Mouse (Mus musculus): ENCODE data around the gene Ncoa5. TPM values are rescaled to one million over a fixed set of nuclear protein-coding genes. Genes with fewer than 3 reads are reported as not detected.

Ncoa5 gene
- total and polyA plus RNA-seq, 2 experiments from 2014 or later, result 65.5 to 74.5 TPM

- H3K4me2 ChIP-seq (ENCODE audit: low read depth, low read length, poor library complexity, severe bottlenecking), result peak overlapping the region; percentile 33
- H3K9ac ChIP-seq (replicated peaks; ENCODE audit: low read length, poor library complexity, severe bottlenecking), result no peak overlapping the region
- TF ChIP-seq CTCF (IDR thresholded peaks at IDR 0.05), result no peak
- H3K9me3 ChIP-seq (ENCODE audit: low read length), result no peaks in the 10 kb centered on the region
- no peak for DNase-seq (ENCODE audit: low spot score)
- 17% methylated on average over 37 of the region's 49 CpGs for WGBS
- no peak for ATAC-seq (ENCODE audit: low FRiP score)
- H3K27me3 ChIP-seq (ENCODE audit: insufficient read depth, low read length), result no peaks in the 10 kb centered on the region
- H3K4me1 ChIP-seq (ENCODE audit: insufficient read depth, low read length), result 0 out of 2 replicates have a peak, but pooled peaks cover 3% of the 10 kb centered on the region
- peaks cover 32% of the 10 kb centered on the region for H3K36me3 ChIP-seq (ENCODE audit: insufficient read depth, low read length)
- H3K27ac ChIP-seq (ENCODE audit: low read depth, low read length), result no peak overlapping the region
- H3K4me3 ChIP-seq (ENCODE audit: low read depth, low read length), result no peak overlapping the region
Measured at GRCm38 (mm10) chr2:164996848-164997720, 37.6 kb downstream of the Ncoa5 start.

- H3K36me3 ChIP-seq (ENCODE audit: insufficient read depth, low read length), result peaks cover 23% of the 10 kb centered on the region
- H3K4me1 ChIP-seq (ENCODE audit: insufficient read depth, low read length), result 0 out of 2 replicates have a peak, but pooled peaks cover 3% of the 10 kb centered on the region
- TF ChIP-seq CTCF (IDR thresholded peaks at IDR 0.05), result no peak
- no peak overlapping the region for H3K4me3 ChIP-seq (ENCODE audit: low read depth, low read length)
- H3K27ac ChIP-seq (ENCODE audit: low read depth, low read length), result no peak overlapping the region
- H3K9ac ChIP-seq (replicated peaks; ENCODE audit: low read length, poor library complexity, severe bottlenecking), result no peak overlapping the region
- H3K9me3 ChIP-seq (ENCODE audit: low read length), result no peaks in the 10 kb centered on the region
- DNase-seq (ENCODE audit: low spot score) (no peak), ATAC-seq (ENCODE audit: low FRiP score) (no peak)
- H3K27me3 ChIP-seq (ENCODE audit: insufficient read depth, low read length), result no peaks in the 10 kb centered on the region
- no peak overlapping the region for H3K4me2 ChIP-seq (ENCODE audit: low read depth, low read length, poor library complexity, severe bottlenecking)
- 72% methylated on average over 11 of the region's 11 CpGs for WGBS
Measured at GRCm38 (mm10) chr2:164995976-164996375, 38.7 kb downstream of the Ncoa5 start.

- DNase-seq (ENCODE audit: low spot score), result no peak
- H3K36me3 ChIP-seq (ENCODE audit: insufficient read depth, low read length), result peaks cover 25% of the 10 kb centered on the region; the same call in 1 of the 2 replicates
- no peak for ATAC-seq (ENCODE audit: low FRiP score)
- no peak for TF ChIP-seq CTCF (IDR thresholded peaks at IDR 0.05)
- H3K4me1 ChIP-seq (ENCODE audit: insufficient read depth, low read length), result 0 out of 2 replicates have a peak, but pooled peaks cover 3% of the 10 kb centered on the region
- 0 out of 2 replicates have a peak overlapping the region, but pooled peaks have one; percentile 18 for H3K27ac ChIP-seq (ENCODE audit: low read depth, low read length)
- no peak overlapping the region for H3K4me2 ChIP-seq (ENCODE audit: low read depth, low read length, poor library complexity, severe bottlenecking)
- H3K9ac ChIP-seq (replicated peaks; ENCODE audit: low read length, poor library complexity, severe bottlenecking), result no peak overlapping the region
- no peaks in the 10 kb centered on the region for H3K9me3 ChIP-seq (ENCODE audit: low read length)
- WGBS, result 54% methylated on average over 21 of the region's 21 CpGs
- H3K4me3 ChIP-seq (ENCODE audit: low read depth, low read length), result no peak overlapping the region
- no peaks in the 10 kb centered on the region for H3K27me3 ChIP-seq (ENCODE audit: insufficient read depth, low read length)
Measured at GRCm38 (mm10) chr2:164994659-164995428, 39.8 kb downstream of the Ncoa5 start.

- 0 out of 2 replicates have a peak, but pooled peaks cover 3% of the 10 kb centered on the region for H3K4me1 ChIP-seq (ENCODE audit: insufficient read depth, low read length)
Measured at GRCm38 (mm10) chr2:164994156-164994555, 40.5 kb downstream of the Ncoa5 start.

GRCm38 (mm10) chr2:164991808-164992207 is 42.9 kb downstream of the Ncoa5 start:
- Histone ChIP-seq H3K9me3 (ENCODE audit: low read length) (no peaks in the 10 kb centered on the region), H3K27me3 (ENCODE audit: insufficient read depth, low read length) (no peaks in the 10 kb centered on the region), H3K4me1 (ENCODE audit: insufficient read depth, low read length) (no peaks in the 10 kb centered on the region), H3K9ac (replicated peaks; ENCODE audit: low read length, poor library complexity, severe bottlenecking) (no peak overlapping the region), H3K4me3 (ENCODE audit: low read depth, low read length) (no peak overlapping the region), H3K27ac (ENCODE audit: low read depth, low read length) (no peak overlapping the region), H3K36me3 (ENCODE audit: insufficient read depth, low read length) (peaks cover 33% of the 10 kb centered on the region), H3K4me2 (ENCODE audit: low read depth, low read length, poor library complexity, severe bottlenecking) (no peak overlapping the region)
- 49% methylated on average over 10 of the region's 10 CpGs for WGBS
- ATAC-seq (ENCODE audit: low FRiP score), result no peak
- no peak for DNase-seq (ENCODE audit: low spot score)
- no peak for TF ChIP-seq CTCF (IDR thresholded peaks at IDR 0.05)

More at GRCm38 (mm10) chr2:164994156-164994555, 40.5 kb downstream of the Ncoa5 start:
- Histone ChIP-seq H3K9me3 (ENCODE audit: low read length) (no peaks in the 10 kb centered on the region), H3K27ac (ENCODE audit: low read depth, low read length) (no peak overlapping the region), H3K36me3 (ENCODE audit: insufficient read depth, low read length) (peaks cover 26% of the 10 kb centered on the region), H3K27me3 (ENCODE audit: insufficient read depth, low read length) (no peaks in the 10 kb centered on the region), H3K9ac (replicated peaks; ENCODE audit: low read length, poor library complexity, severe bottlenecking) (no peak overlapping the region), H3K4me3 (ENCODE audit: low read depth, low read length) (no peak overlapping the region), H3K4me2 (ENCODE audit: low read depth, low read length, poor library complexity, severe bottlenecking) (no peak overlapping the region)
- no peak for TF ChIP-seq CTCF (IDR thresholded peaks at IDR 0.05)
- no peak for ATAC-seq (ENCODE audit: low FRiP score)
- 86% methylated on average over 11 of the region's 11 CpGs for WGBS
- DNase-seq (ENCODE audit: low spot score), result no peak
